Mouse (Mus musculus) liver, adult 2 months (tissue): ENCODE data around the gene Zbtb9. TPM values are rescaled to one million over a fixed set of nuclear protein-coding genes. Genes with fewer than 3 reads are reported as not detected.

Experiments
- DNase-seq: peaks from one replicate; pipeline ENCODE4 v3.0.0-alpha.2; 2011; ENCODE audit warnings: low read depth, low spot score; ENCODE audit errors: extremely low read depth
- H3K27ac ChIP-seq: fragments of 200-500 bp; replicated peaks from 2 replicates; pipeline ENCODE4 v1.5.1; 2012; ENCODE audit warnings: low read depth, mild to moderate bottlenecking, control low read depth, inconsistent platforms, low read length; ENCODE audit not compliant: insufficient read depth
- H3K27me3 ChIP-seq: fragments of 200-500 bp; 2 replicates; pipeline ENCODE4 v1.6.1; 2012; ENCODE audit warnings: mild to moderate bottlenecking, moderate library complexity, low read length, inconsistent platforms; ENCODE audit not compliant: control insufficient read depth, insufficient read depth
- H3K36me3 ChIP-seq: fragments of 200-500 bp; 2 replicates; pipeline ENCODE4 v1.6.1; 2012; ENCODE audit warnings: low read length, inconsistent platforms; ENCODE audit not compliant: control insufficient read depth, insufficient read depth
- H3K4me1 ChIP-seq: fragments of 200-500 bp; 2 replicates; pipeline ENCODE4 v1.6.1; 2011; ENCODE audit warnings: low read length; ENCODE audit not compliant: control insufficient read depth, insufficient read depth
- H3K4me3 ChIP-seq: fragments of 200-500 bp; 2 replicates; pipeline ENCODE4 v1.5.1; 2011; ENCODE audit warnings: low read depth, mild to moderate bottlenecking, control low read depth, low read length, moderate library complexity; ENCODE audit not compliant: insufficient read depth
- H3K79me2 ChIP-seq: fragments of 200-500 bp; 2 replicates; pipeline ENCODE4 v1.6.1; 2012; ENCODE audit warnings: inconsistent platforms, mild to moderate bottlenecking, low read length, moderate library complexity; ENCODE audit not compliant: control insufficient read depth, insufficient read depth
- H3K9ac ChIP-seq: fragments of 200-500 bp; 2 replicates; pipeline ENCODE4 v1.6.1; 2012; ENCODE audit warnings: low read depth, mild to moderate bottlenecking, control low read depth, inconsistent platforms, low read length
- CTCF ChIP-seq: fragments of 200-500 bp; IDR thresholded peaks from 2 replicates; pipeline ENCODE4 v1.5.1; 2011; ENCODE audit warnings: low read depth, low read length, control low read depth
- POLR2A ChIP-seq: fragments of 200-500 bp; IDR thresholded peaks from 2 replicates; pipeline ENCODE4 v1.6.1; 2011; ENCODE audit warnings: low read length, control low read depth; ENCODE audit not compliant: insufficient read depth; ENCODE audit errors: extremely low read depth
- WGBS: fragments of 180-500 bp; shearing (Covaris S2); methylation state at CpG from one replicate; pipeline ENCODE4 v1.1.7; 2018; 5-methylcytosine and 5-hydroxymethylcytosine counted together
- polyA plus RNA-seq: library from polyadenylated mRNA; depleted of rRNA; stranded (reverse); fragments of >200 nt; gene quantifications from 2 replicates; pipeline ENCODE4 v1.2.3, GENCODE M21; 2012
- total RNA-seq: library from RNA; depleted of rRNA; stranded (reverse); fragments of >200 nt; gene quantifications from 2 replicates; pipeline ENCODE4 v1.2.3, GENCODE M21; 2014

The Zbtb9 gene
- total and polyA plus RNA-seq, 2 experiments = 3.3 to 3.6 TPM

DNA sequence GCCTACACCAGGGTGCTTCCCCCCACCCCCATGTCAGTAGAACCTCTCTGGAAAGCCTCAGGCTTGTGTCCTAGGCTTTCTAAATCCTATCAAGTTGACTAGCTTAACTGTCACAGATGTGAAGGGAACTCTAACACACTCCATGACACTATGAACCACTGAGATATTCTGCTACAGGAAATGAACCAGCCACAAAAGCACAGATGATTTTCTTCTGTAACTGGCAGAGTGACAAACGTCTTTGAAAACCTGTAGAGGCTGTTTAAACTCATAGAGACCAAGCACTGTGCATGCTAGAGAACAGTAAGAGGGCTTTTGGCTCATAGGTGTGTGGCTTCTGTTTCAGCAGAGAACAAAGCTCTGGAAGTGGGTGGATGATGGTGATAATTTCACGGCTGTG lies 8.1 kb downstream of the Zbtb9 start:
- H3K4me3 ChIP-seq = no peak overlapping the region
- H3K79me2 ChIP-seq = no peaks in the 10 kb centered on the region
- WGBS = 72% methylated on average over 2 of the region's 2 CpGs
- no peaks in the 10 kb centered on the region for H3K27me3 ChIP-seq
- no peak overlapping the region for H3K27ac ChIP-seq
- H3K4me1 ChIP-seq = 0 out of 2 replicates have a peak, but pooled peaks cover 2% of the 10 kb centered on the region
- H3K9ac ChIP-seq = no peak overlapping the region
- DNase-seq = no peak
- no peak for TF ChIP-seq POLR2A
- no peak for TF ChIP-seq CTCF
- H3K36me3 ChIP-seq = 0 out of 2 replicates have a peak, but pooled peaks cover 2% of the 10 kb centered on the region

DNA sequence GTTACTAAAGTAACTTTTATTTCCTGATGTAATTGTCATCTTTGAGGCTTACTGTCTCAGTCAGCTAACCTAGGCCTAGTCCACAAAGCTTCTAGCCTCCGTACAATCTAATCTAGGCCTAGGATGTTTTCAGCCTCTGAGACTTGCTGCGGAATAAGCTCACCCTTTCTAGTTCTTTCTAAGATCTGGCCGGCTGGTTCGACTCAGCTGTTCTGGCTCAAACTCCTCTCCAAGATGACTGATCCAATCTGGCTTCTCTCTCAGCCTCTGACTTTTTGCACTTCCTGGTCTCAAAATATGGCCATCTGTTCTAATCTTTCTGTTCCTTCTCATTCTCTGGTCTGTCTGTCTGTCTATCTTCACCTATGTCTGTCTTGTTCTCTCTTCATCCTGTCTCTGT lies 10.4 kb downstream of the Zbtb9 start:
- no peak for DNase-seq
- no peak overlapping the region for H3K27ac ChIP-seq
- TF ChIP-seq CTCF = no peak
- no peak overlapping the region for H3K9ac ChIP-seq
- no peaks in the 10 kb centered on the region for H3K27me3 ChIP-seq
- no peaks in the 10 kb centered on the region for H3K79me2 ChIP-seq
- H3K36me3 ChIP-seq = no peaks in the 10 kb centered on the region
- no peak overlapping the region for H3K4me3 ChIP-seq
- 86% methylated on average over 4 of the region's 4 CpGs for WGBS
- 0 out of 2 replicates have a peak, but pooled peaks cover 2% of the 10 kb centered on the region for H3K4me1 ChIP-seq

DNA sequence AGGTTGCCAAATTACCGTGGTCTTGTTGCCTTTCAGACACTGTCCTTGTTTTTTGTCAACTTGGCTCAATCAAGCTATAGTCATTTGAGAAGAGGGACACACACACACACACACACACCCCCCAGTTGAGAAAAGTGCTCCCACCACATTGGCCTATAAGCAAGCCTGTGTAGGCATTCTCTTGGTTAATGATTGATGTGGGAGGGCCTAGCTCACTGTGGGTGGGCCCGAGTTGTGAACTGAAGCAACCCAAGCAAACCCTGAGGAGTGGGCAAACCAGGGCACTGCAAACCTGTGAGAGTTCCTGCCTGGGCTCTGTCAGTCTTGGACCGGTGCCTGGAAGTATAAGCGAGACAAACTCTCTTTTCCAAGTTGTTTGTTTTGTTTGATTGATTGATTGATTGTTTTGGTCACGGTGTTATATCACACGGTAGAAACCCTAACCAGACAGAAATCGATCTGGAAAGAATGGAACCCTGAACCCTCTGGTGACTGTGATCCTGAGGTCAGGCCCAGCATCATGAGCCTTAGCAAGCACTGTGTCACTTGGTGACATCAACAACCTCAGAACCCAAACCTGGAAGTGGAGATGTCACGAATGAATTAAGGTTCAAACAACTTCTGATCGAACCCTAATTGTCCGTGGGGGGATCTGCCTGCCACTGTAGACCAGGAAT lies 12.7 kb downstream of the Zbtb9 start:
- peak overlapping the region; percentile 73 for H3K27ac ChIP-seq
- H3K79me2 ChIP-seq = no peaks in the 10 kb centered on the region
- TF ChIP-seq CTCF = no peak
- no peak for TF ChIP-seq POLR2A
- 0 out of 2 replicates have a peak overlapping the region, but pooled peaks have one; percentile 8 for H3K9ac ChIP-seq
- no peak overlapping the region; the same call in 1 of the 2 replicates for H3K4me3 ChIP-seq
- H3K36me3 ChIP-seq = no peaks in the 10 kb centered on the region
- 0 out of 2 replicates have a peak, but pooled peaks cover 2% of the 10 kb centered on the region for H3K4me1 ChIP-seq
- H3K27me3 ChIP-seq = no peaks in the 10 kb centered on the region
- 29% methylated on average over 10 of the region's 10 CpGs for WGBS
- peak; percentile 95 for DNase-seq

DNA sequence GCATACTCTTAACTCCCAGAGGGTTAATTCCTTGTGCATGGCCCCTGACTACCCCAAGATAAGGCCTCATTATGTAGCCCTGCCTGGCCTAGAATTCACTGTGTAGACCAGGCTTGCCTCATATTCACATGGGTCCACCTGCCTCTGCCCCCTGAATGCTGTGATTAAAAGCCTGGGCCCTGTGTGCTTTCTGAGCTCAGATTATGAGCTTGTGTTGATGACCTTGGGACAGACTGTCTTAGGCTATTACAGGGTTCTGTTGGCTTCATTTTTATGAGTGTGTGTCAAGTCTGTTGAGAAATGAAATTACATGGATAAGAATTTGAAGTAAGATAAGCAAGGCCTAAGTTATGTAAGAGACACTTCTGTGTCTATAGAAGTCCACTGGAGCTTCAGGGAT lies 17.6 kb downstream of the Zbtb9 start:
- Histone ChIP-seq H3K36me3 (no peaks in the 10 kb centered on the region), H3K27ac (no peak overlapping the region), H3K79me2 (no peaks in the 10 kb centered on the region), H3K4me1 (0 out of 2 replicates have a peak, but pooled peaks cover 4% of the 10 kb centered on the region), H3K4me3 (no peak overlapping the region), H3K27me3 (no peaks in the 10 kb centered on the region), H3K9ac (no peak overlapping the region)
- TF ChIP-seq CTCF (no peak), POLR2A (no peak)
- no peak for DNase-seq

DNA sequence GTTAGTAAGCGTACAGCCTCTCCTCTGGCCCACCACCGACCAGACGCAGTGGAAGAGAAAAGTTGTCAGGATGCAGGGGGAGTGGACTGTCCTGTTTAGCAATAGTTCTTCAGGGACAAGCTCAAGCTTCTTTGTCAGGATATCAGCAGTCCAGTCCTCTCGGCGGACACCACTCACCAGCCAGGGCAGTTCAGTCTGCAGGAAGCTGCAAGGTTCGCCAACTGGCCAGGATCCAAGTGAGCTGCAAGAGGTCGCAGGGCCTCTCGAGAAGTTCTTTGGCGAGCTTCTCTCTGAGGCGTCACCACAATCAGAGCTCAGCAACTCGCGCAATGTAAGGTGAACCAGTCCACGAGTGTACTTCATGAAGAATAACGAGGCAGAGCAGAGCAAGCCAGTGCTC lies 21.4 kb downstream of the Zbtb9 start:
- DNase-seq = peak; percentile 80
- Histone ChIP-seq H3K36me3 (no peaks in the 10 kb centered on the region), H3K79me2 (no peaks in the 10 kb centered on the region), H3K9ac (no peak overlapping the region), H3K4me3 (no peak overlapping the region), H3K4me1 (0 out of 2 replicates have a peak, but pooled peaks cover 1% of the 10 kb centered on the region), H3K27ac (peak overlapping the region; percentile 49; the same call in 1 of the 2 replicates), H3K27me3 (no peaks in the 10 kb centered on the region)
- TF ChIP-seq POLR2A (no peak), CTCF (no peak)
- 47% methylated on average over 14 of the region's 14 CpGs for WGBS

DNA sequence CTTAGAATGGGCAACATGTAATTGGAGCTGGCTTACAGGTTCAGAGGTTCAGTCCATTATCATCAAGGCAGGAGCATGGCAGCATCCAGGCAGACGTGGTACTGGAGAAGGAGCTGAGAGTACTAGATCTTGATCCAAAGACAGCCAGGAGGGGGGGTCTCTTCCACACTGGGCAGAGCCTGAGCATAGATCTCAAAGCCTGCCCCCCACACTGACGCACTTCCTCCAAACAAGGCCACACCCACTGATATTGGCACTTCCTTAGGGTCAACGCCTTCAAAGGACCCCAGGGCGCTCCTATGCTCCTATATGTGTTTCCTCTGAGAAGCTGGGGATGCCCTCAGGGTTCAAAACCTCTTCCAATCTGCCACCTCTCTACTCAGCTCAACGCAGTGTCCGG lies 22.0 kb downstream of the Zbtb9 start:
- WGBS = 76% methylated on average over 6 of the region's 6 CpGs
- no peaks in the 10 kb centered on the region for H3K36me3 ChIP-seq
- no peaks in the 10 kb centered on the region for H3K79me2 ChIP-seq
- H3K4me1 ChIP-seq = 0 out of 2 replicates have a peak, but pooled peaks cover 1% of the 10 kb centered on the region
- H3K4me3 ChIP-seq = no peak overlapping the region
- no peak for TF ChIP-seq POLR2A
- no peak for TF ChIP-seq CTCF
- no peaks in the 10 kb centered on the region for H3K27me3 ChIP-seq
- no peak overlapping the region; the same call in 1 of the 2 replicates for H3K27ac ChIP-seq
- H3K9ac ChIP-seq = no peak overlapping the region
- no peak for DNase-seq
